Mouse (Mus musculus) lung, embryonic 14.5 days (tissue): ENCODE data around the gene Tap2. TPM values are rescaled to one million over a fixed set of nuclear protein-coding genes. Genes with fewer than 3 reads are reported as not detected.
A peak's percentile ranks its signal among the peaks of the same experiment; 100 is the strongest.

ENCODE experiments used
- ATAC-seq: fragments of 200-750 bp; cut with Nextera tagmentation; 2 replicates; pipeline ENCODE4 v1.8.0; 2017; ENCODE audit warnings: mild to moderate bottlenecking, moderate TSS enrichment, moderate library complexity; ENCODE audit not compliant: insufficient read depth
- DNase-seq: peaks from one replicate; pipeline ENCODE4 v3.0.0-alpha.2; 2015
- H3K27ac ChIP-seq: fragments of 300-500 bp; sonication (generic); 2 replicates; pipeline ENCODE4 v1.5.1; 2014; ENCODE audit warnings: low read depth, mild to moderate bottlenecking, moderate library complexity
- H3K27me3 ChIP-seq: fragments of 300-500 bp; sonication (generic); 2 replicates; pipeline ENCODE4 v1.6.1; 2014; ENCODE audit warnings: low read length, control low read depth; ENCODE audit not compliant: insufficient read depth
- H3K36me3 ChIP-seq: fragments of 300-500 bp; sonication (generic); 2 replicates; pipeline ENCODE4 v1.6.1; 2014; ENCODE audit warnings: control low read depth; ENCODE audit not compliant: insufficient read depth
- H3K4me1 ChIP-seq: fragments of 300-500 bp; sonication (generic); 2 replicates; pipeline ENCODE4 v1.6.1; 2014; ENCODE audit warnings: antibody characterized with exemption, control low read depth; ENCODE audit not compliant: insufficient read depth
- H3K4me2 ChIP-seq: fragments of 300-500 bp; sonication (generic); 2 replicates; pipeline ENCODE4 v1.6.1; 2014; ENCODE audit warnings: mild to moderate bottlenecking
- H3K4me3 ChIP-seq: fragments of 300-500 bp; sonication (generic); 2 replicates; pipeline ENCODE4 v1.5.1; 2014; ENCODE audit warnings: low read depth, low read length
- H3K9ac ChIP-seq: fragments of 300-500 bp; sonication (generic); 2 replicates; pipeline ENCODE4 v1.6.1; 2014
- H3K9me3 ChIP-seq: fragments of 300-500 bp; sonication (generic); 2 replicates; pipeline ENCODE4 v1.6.1; 2016; ENCODE audit warnings: low read depth, low read length, control low read depth
- CTCF ChIP-seq: IDR thresholded peaks from 2 replicates; pipeline ENCODE4 v1.5.1; 2016; ENCODE audit warnings: antibody characterized with exemption, low read depth
- WGBS: fragments of 180-500 bp; shearing (Covaris S2); extraction: QIAGEN DNeasy Blood & Tissue Kit; methylation state at CpG from one replicate; pipeline ENCODE4 v1.1.7; 2014; 5-methylcytosine and 5-hydroxymethylcytosine counted together
- polyA plus RNA-seq: library from polyadenylated mRNA; unstranded; fragments of >200 nt; fragmentation: Nextera tagmentation; extraction: Ambion mirVana; gene quantifications from 2 replicates; pipeline ENCODE4 v1.2.1, GENCODE M21; 2014

The Tap2 gene
- polyA plus RNA-seq, 1 experiment from 2014 or later, result 3.7 TPM

- ATAC-seq (no peak), DNase-seq (peak; percentile 62)
- Histone ChIP-seq H3K9me3 (no peaks in the 10 kb centered on the region; the same call in 1 of the 2 replicates), H3K27me3 (no peaks in the 10 kb centered on the region), H3K4me3 (no peak within 1 kb of the TSS), H3K4me2 (0 out of 2 replicates have a peak within 1 kb of the TSS, but pooled peaks have one; percentile 23), H3K4me1 (no peaks in the 10 kb centered on the region), H3K36me3 (no peaks in the 10 kb centered on the region), H3K9ac (no peak within 1 kb of the TSS), H3K27ac (no peak within 1 kb of the TSS)
- WGBS, result 58% methylated on average over 3 of the region's 3 CpGs
- TF ChIP-seq CTCF, result no peak
These were observed 35.4 kb downstream of the Tap2 start, which contains the start of gene H2-Ob for GRCm38 (mm10) chr17:34238706-34239105. Gene H2-Ob (plus strand): TSS chr17:34238903.

GRCm38 (mm10) chr17:34239601-34240041 is 36.3 kb downstream of the Tap2 start:
- no peak for TF ChIP-seq CTCF
- no peaks in the 10 kb centered on the region for H3K27me3 ChIP-seq
- H3K27ac ChIP-seq, result no peak overlapping the region
- no peak overlapping the region for H3K9ac ChIP-seq
- ATAC-seq (no peak), DNase-seq (peak; percentile 16)
- H3K4me2 ChIP-seq, result 0 out of 2 replicates have a peak overlapping the region, but pooled peaks have one; percentile 23
- no peaks in the 10 kb centered on the region for H3K36me3 ChIP-seq
- 35% methylated on average over 10 of the region's 10 CpGs for WGBS
- no peaks in the 10 kb centered on the region for H3K4me1 ChIP-seq
- no peaks in the 10 kb centered on the region; the same call in 1 of the 2 replicates for H3K9me3 ChIP-seq
- no peak overlapping the region for H3K4me3 ChIP-seq

GRCm38 (mm10) chr17:34240366-34240765 is 37.0 kb downstream of the Tap2 start:
- Histone ChIP-seq H3K4me3 (no peak overlapping the region), H3K27me3 (no peaks in the 10 kb centered on the region), H3K4me2 (no peak overlapping the region), H3K9me3 (no peaks in the 10 kb centered on the region; the same call in 1 of the 2 replicates), H3K27ac (no peak overlapping the region), H3K36me3 (no peaks in the 10 kb centered on the region), H3K9ac (no peak overlapping the region), H3K4me1 (no peaks in the 10 kb centered on the region)
- WGBS, result 54% methylated on average over 3 of the region's 3 CpGs
- no peak for TF ChIP-seq CTCF
- no peak for DNase-seq
- no peak for ATAC-seq

- Histone ChIP-seq H3K27me3 (no peaks in the 10 kb centered on the region), H3K9ac (no peak overlapping the region), H3K4me1 (no peaks in the 10 kb centered on the region), H3K27ac (no peak overlapping the region), H3K36me3 (no peaks in the 10 kb centered on the region), H3K9me3 (no peaks in the 10 kb centered on the region; the same call in 1 of the 2 replicates), H3K4me3 (no peak overlapping the region), H3K4me2 (no peak overlapping the region)
- no peak for TF ChIP-seq CTCF
- 70% methylated on average over 6 of the region's 6 CpGs for WGBS
- ATAC-seq (no peak), DNase-seq (no peak)
These were observed 37.6 kb downstream of the Tap2 start for GRCm38 (mm10) chr17:34240916-34241315.

- ATAC-seq, result no peak
- 63% methylated on average over 4 of the region's 4 CpGs for WGBS
- Histone ChIP-seq H3K4me3 (no peak overlapping the region), H3K27ac (no peak overlapping the region), H3K36me3 (no peaks in the 10 kb centered on the region), H3K4me2 (no peak overlapping the region), H3K9me3 (no peaks in the 10 kb centered on the region; the same call in 1 of the 2 replicates), H3K9ac (no peak overlapping the region), H3K27me3 (no peaks in the 10 kb centered on the region), H3K4me1 (no peaks in the 10 kb centered on the region)
- DNase-seq, result no peak
- no peak for TF ChIP-seq CTCF
These were observed 41.3 kb downstream of the Tap2 start for GRCm38 (mm10) chr17:34244656-34245055.

- no peaks in the 10 kb centered on the region for H3K4me1 ChIP-seq
These were observed 43.7 kb downstream of the Tap2 start for GRCm38 (mm10) chr17:34247047-34247446.

GRCm38 (mm10) chr17:34248764-34249163 is 45.4 kb downstream of the Tap2 start:
- WGBS, result 30% methylated on average over 2 of the region's 2 CpGs
- Histone ChIP-seq H3K36me3 (no peaks in the 10 kb centered on the region), H3K27me3 (no peaks in the 10 kb centered on the region), H3K4me3 (no peak overlapping the region), H3K9ac (no peak overlapping the region), H3K4me1 (no peaks in the 10 kb centered on the region), H3K9me3 (no peaks in the 10 kb centered on the region), H3K27ac (no peak overlapping the region), H3K4me2 (no peak overlapping the region)
- ATAC-seq (no peak), DNase-seq (no peak)
- no peak for TF ChIP-seq CTCF

More at GRCm38 (mm10) chr17:34247047-34247446, 43.7 kb downstream of the Tap2 start:
- DNase-seq (no peak), ATAC-seq (no peak)
- Histone ChIP-seq H3K9me3 (no peaks in the 10 kb centered on the region), H3K36me3 (no peaks in the 10 kb centered on the region), H3K4me3 (no peak overlapping the region), H3K9ac (no peak overlapping the region), H3K27ac (no peak overlapping the region), H3K4me2 (no peak overlapping the region), H3K27me3 (no peaks in the 10 kb centered on the region)
- TF ChIP-seq CTCF, result peak; percentile 22
- 81% methylated on average over 3 of the region's 3 CpGs for WGBS
